Mouse (Mus musculus) gonadal fat pad, adult 2 months (tissue): ENCODE measurements around the gene Flnb. TPM values are rescaled to one million over a fixed set of nuclear protein-coding genes. Genes with fewer than 3 reads are reported as not detected.

Experiments used
- DNase-seq: peaks from one replicate; pipeline ENCODE4 v3.0.0-alpha.2; 2012; ENCODE audit warnings: low read depth
- polyA plus RNA-seq: library from polyadenylated mRNA; depleted of rRNA; stranded (reverse); fragments of >200 nt; gene quantifications from 2 replicates; pipeline ENCODE4 v1.2.3, GENCODE M21; 2012

Flnb gene
- polyA plus RNA-seq, 1 experiment, result 37.8 TPM

- DNase-seq, result no peak
Measured at GRCm38 (mm10) chr14:7863199-7863598, 45.4 kb downstream of the Flnb start.

- DNase-seq, result no peak
Measured at GRCm38 (mm10) chr14:7863871-7864505, 46.2 kb downstream of the Flnb start.

GRCm38 (mm10) chr14:7864506-7864899, 46.7 kb downstream of the Flnb start:
- no peak for DNase-seq

- DNase-seq, result no peak
Measured at GRCm38 (mm10) chr14:7867224-7867623, 49.5 kb downstream of the Flnb start.

GRCm38 (mm10) chr14:7867841-7868240, 50.1 kb downstream of the Flnb start:
- no peak for DNase-seq

- no peak for DNase-seq
Measured at GRCm38 (mm10) chr14:7869796-7870195, 52.0 kb downstream of the Flnb start.

- no peak for DNase-seq
Measured at GRCm38 (mm10) chr14:7873552-7873951, 55.8 kb downstream of the Flnb start.

GRCm38 (mm10) chr14:7874495-7874894, 56.7 kb downstream of the Flnb start:
- DNase-seq, result no peak

- no peak for DNase-seq
Measured at GRCm38 (mm10) chr14:7877957-7878356, 60.2 kb downstream of the Flnb start.

- no peak for DNase-seq
Measured at GRCm38 (mm10) chr14:7880389-7880788, 62.6 kb downstream of the Flnb start.

GRCm38 (mm10) chr14:7881533-7881932, 63.8 kb downstream of the Flnb start:
- DNase-seq, result no peak

- no peak for DNase-seq
Measured at GRCm38 (mm10) chr14:7882050-7882449, 64.3 kb downstream of the Flnb start.

- DNase-seq, result no peak
Measured at GRCm38 (mm10) chr14:7884158-7884557, 66.4 kb downstream of the Flnb start.

GRCm38 (mm10) chr14:7884841-7885240, 67.1 kb downstream of the Flnb start:
- DNase-seq, result no peak

GRCm38 (mm10) chr14:7885540-7885939, 67.8 kb downstream of the Flnb start:
- no peak for DNase-seq

GRCm38 (mm10) chr14:7886008-7886407, 68.3 kb downstream of the Flnb start:
- DNase-seq, result no peak

GRCm38 (mm10) chr14:7887171-7887570, 69.4 kb downstream of the Flnb start:
- DNase-seq, result no peak

- DNase-seq, result no peak
Measured at GRCm38 (mm10) chr14:7888294-7888693, 70.5 kb downstream of the Flnb start.

GRCm38 (mm10) chr14:7888811-7889651, 71.3 kb downstream of the Flnb start:
- DNase-seq, result no peak

- DNase-seq, result no peak
Measured at GRCm38 (mm10) chr14:7889834-7890233, 72.1 kb downstream of the Flnb start.

- no peak for DNase-seq
Measured at GRCm38 (mm10) chr14:7891401-7891800, 73.6 kb downstream of the Flnb start.

- no peak for DNase-seq
Measured at GRCm38 (mm10) chr14:7896126-7896525, 78.4 kb downstream of the Flnb start.

GRCm38 (mm10) chr14:7896699-7897098, 78.9 kb downstream of the Flnb start:
- DNase-seq, result no peak
